Mouse (Mus musculus) kidney, postnatal 36 days (tissue): ENCODE results near the gene Prr36.

Experiments
- DNase-seq, 2 experiments: peaks; one replicate each; pipeline ENCODE4 v3.0.0; 2021 to 2022; ENCODE audit warnings: mixed read lengths in 2 of 2

Prr36 gene

GRCm38 (mm10) chr8:4201321-4201720 is 15.9 kb downstream of the Prr36 start:
- no peak for DNase-seq

- DNase-seq = no peak
Observed at GRCm38 (mm10) chr8:4193588-4193894, 23.7 kb downstream of the Prr36 start.

- peak; percentile 85 to 95 for DNase-seq
Observed at GRCm38 (mm10) chr8:4192807-4193587, 24.3 kb downstream of the Prr36 start.

DNA sequence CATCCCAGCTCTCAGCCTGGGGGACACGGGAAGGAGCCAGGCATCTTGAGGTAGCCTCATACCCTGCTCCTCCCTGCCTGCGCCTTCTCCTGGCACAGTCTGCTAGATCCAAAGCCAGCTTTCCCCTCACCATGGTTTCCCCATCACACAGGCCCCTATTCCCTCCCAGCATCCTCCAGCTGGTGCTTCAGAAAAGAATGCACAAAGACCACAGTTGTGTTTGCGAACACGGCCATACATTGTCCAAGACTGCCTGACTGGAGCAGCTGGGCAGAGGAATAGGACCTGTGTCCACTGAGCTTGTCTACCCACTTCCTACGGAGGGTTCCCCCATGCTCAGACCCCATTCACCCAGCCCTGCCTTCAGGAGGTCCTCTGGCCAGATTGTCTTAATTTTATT is 25.0 kb downstream of the Prr36 start:
- DNase-seq = no peak

- DNase-seq = no peak
Observed at GRCm38 (mm10) chr8:4189031-4189722, 28.1 kb downstream of the Prr36 start.

GRCm38 (mm10) chr8:4188605-4189004 is 28.7 kb downstream of the Prr36 start:
- DNase-seq = no peak

GRCm38 (mm10) chr8:4186151-4186550 is 31.1 kb downstream of the Prr36 start:
- no peak for DNase-seq

GRCm38 (mm10) chr8:4183409-4183808 is 33.9 kb downstream of the Prr36 start:
- no peak for DNase-seq

- no peak for DNase-seq
Observed at GRCm38 (mm10) chr8:4174018-4174417, 43.2 kb downstream of the Prr36 start.

DNA sequence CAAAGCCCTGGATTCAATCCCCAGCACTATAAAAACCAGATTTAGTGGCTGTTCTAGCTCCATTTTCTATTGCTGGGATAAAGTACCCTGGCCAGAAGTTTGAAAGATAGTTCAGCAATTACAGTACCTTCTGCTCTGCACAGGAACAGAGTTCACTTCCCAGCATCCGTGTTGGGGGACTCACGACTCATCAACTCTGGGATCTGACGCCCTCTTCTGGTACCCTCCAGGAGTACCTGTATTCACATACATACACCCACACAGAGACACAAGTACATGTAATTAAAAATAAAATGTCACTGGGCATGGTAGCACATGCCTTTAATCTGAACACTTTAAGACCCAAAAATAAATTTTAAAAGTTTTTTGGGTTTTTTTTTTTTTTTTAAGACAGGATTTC is 44.8 kb downstream of the Prr36 start:
- no peak for DNase-seq

DNA sequence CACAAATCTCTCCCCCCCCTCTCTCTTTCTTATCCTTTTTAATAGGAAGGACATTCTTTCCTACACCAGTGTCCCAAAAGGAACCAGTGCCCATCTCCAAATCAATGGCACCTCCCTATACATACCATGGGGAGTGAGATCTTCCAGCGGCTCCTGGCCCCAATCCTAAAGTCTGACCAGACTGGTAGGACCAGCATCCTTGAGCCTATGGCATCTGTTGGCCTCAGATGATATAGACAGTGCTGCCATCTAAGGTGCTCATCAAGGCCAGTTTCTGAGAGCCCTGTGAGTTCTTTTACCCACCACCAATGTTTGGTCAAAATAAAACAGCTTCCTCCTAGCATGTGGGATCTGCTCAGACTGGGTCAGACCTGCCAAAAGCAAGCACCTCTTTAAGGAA is 49.3 kb downstream of the Prr36 start:
- DNase-seq = no peak

GRCm38 (mm10) chr8:4166881-4167525 is 50.3 kb downstream of the Prr36 start:
- peak in 1 of 2 experiments; percentile 9 for DNase-seq

DNA sequence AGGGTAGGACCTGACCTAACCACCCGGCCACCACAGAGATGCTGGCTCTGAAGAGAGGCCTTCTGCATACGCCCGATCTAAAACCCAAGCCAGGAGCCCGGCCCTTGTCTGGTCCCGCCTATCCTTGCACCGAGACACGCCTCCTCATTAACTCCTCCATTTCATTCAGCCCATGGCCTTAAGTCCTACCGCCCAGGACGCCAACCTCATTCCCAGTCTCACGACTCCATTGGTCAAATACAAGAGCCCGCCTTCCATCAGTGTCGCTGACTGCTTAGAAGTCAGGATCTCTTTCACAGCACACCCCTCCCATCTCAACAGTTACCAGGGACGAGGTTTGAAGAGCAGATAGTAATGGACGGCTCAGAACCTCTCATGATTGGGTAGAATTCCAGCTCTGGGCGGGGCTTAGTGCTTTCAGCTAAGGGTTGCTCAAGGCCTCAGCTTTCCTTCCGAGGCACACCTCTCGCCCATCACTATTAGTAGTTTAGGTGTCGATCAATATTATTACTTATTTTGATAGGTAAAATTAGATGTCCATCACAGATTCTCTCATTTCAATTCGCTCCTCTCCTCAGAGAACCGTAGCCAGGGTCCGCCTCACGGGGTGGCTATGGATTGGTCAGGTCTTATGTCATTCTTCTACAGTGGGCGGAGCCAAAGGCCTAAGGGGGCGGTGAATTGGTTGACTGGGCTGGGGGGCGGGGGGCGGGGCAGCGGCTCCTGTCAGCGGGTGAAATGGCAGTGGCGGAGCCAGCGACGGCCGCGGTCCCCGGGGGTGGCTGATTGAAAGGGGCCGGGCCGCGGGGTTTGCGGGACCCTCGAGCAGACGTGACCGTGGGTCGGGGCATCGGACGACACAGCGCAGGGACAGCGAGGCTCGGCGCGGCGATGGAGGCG is 51.2 kb downstream of the Prr36 start, which contains the start of gene Evi5l:
Gene Evi5l (plus strand): TSS at position 716 of the 900 bp plus-strand sequence.
- DNase-seq = peak; percentile 99 to 100

DNA sequence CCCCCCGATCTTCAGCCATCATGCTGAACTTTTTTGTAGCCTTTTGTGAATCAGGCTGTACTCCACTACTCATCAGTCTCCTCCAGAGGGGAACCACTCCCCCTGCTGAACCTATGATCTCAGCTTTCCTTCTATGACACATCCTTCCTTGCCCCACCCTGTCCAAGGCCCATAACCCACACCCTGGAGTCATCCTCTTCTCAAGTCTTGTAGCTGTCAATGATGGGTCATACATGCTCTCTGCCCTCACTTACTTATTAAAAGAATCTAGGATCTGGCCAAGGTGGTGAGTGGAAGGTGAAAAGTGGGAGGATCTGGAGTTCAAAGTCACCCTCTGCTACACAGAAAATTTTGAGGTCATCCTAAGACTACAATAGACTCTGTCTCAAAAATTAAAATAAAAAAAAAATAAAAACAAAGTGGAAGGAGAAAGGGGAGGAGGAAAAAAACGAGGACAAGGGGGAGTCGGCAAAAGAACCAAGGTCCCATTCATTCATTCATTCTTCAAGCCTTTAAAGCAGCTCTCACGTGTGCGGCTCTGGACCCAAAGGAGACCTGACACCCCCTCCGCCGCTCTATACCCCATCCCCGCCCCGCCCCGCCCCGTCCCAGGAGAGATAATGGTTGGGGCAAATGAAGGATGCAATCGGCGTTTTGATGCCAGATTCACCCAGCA is 51.9 kb downstream of the Prr36 start:
- DNase-seq = no peak

- no peak for DNase-seq
Observed at GRCm38 (mm10) chr8:4162786-4163185, 54.5 kb downstream of the Prr36 start.
